Mouse (Mus musculus): Measurements from ENCODE around the gene Gad2.
A peak's percentile ranks its signal among the peaks of the same experiment; 100 is the strongest.
"Not testable (repeated sequence)": the region's sequence is repeated elsewhere in the genome, so short reads cannot be mapped to it uniquely, and the experiment has no call there.

Gad2 gene

GRCm38 (mm10) chr2:22621828-22622731 lies at the start of gene Gad2:
Gad2 (plus strand) TSS chr2:22622205.
- DNase-seq (ENCODE audit: low spot score) = peak; percentile 38

GRCm38 (mm10) chr2:22587469-22588169 lies 34.4 kb upstream of the Gad2 start:
- DNase-seq (ENCODE audit: low spot score) = not testable (repeated sequence)

- DNase-seq (ENCODE audit: low spot score) = not testable (repeated sequence)
These were observed 33.8 kb upstream of the Gad2 start for GRCm38 (mm10) chr2:22588170-22588541.

GRCm38 (mm10) chr2:22588673-22589381 lies 33.2 kb upstream of the Gad2 start:
- not testable (repeated sequence) for DNase-seq (ENCODE audit: low spot score)

- not testable (repeated sequence) for DNase-seq (ENCODE audit: low spot score)
These were observed 32.4 kb upstream of the Gad2 start for GRCm38 (mm10) chr2:22589382-22590205.

- no peak for DNase-seq (ENCODE audit: low spot score)
These were observed 31.9 kb upstream of the Gad2 start for GRCm38 (mm10) chr2:22590206-22590490.

- no peak for DNase-seq (ENCODE audit: low spot score)
These were observed 4.1 kb upstream of the Gad2 start for GRCm38 (mm10) chr2:22617951-22618350.

GRCm38 (mm10) chr2:22619416-22619815 lies 2.6 kb upstream of the Gad2 start:
- no peak for DNase-seq (ENCODE audit: low spot score)

GRCm38 (mm10) chr2:22620030-22620429 lies 2.0 kb upstream of the Gad2 start:
- no peak for DNase-seq (ENCODE audit: low spot score)

GRCm38 (mm10) chr2:22620534-22620933 lies 1.5 kb upstream of the Gad2 start:
- DNase-seq (ENCODE audit: low spot score) = no peak

GRCm38 (mm10) chr2:22620978-22621827 lies 802 bp upstream of the Gad2 start:
- DNase-seq (ENCODE audit: low spot score) = no peak

GRCm38 (mm10) chr2:22623111-22624070 lies 1.4 kb downstream of the Gad2 start:
- DNase-seq (ENCODE audit: low spot score) = no peak

GRCm38 (mm10) chr2:22624188-22624975 lies 2.4 kb downstream of the Gad2 start:
- no peak for DNase-seq (ENCODE audit: low spot score)

- no peak for DNase-seq (ENCODE audit: low spot score)
These were observed 3.3 kb downstream of the Gad2 start for GRCm38 (mm10) chr2:22625096-22625960.

- no peak for DNase-seq (ENCODE audit: low spot score)
These were observed 5.2 kb downstream of the Gad2 start for GRCm38 (mm10) chr2:22627147-22627666.

- DNase-seq (ENCODE audit: low spot score) = no peak
These were observed 5.9 kb downstream of the Gad2 start for GRCm38 (mm10) chr2:22627819-22628432.

- DNase-seq (ENCODE audit: low spot score) = no peak
These were observed 12.8 kb downstream of the Gad2 start for GRCm38 (mm10) chr2:22634766-22635165.

Data from yolk sac, embryonic 10.5 days (tissue).